Mouse (Mus musculus) mammary gland, adult 2 months (tissue): ENCODE measurements around the gene Il34. TPM values are rescaled to one million over a fixed set of nuclear protein-coding genes. Genes with fewer than 3 reads are reported as not detected.

Source experiments
- polyA plus RNA-seq: library from polyadenylated mRNA; depleted of rRNA; stranded (reverse); fragments of >200 nt; gene quantifications from 2 replicates; pipeline ENCODE4 v1.2.3, GENCODE M21; 2012; ENCODE audit warnings: low replicate concordance; rRNA removed

Gene Il34
- polyA plus RNA-seq: 51.8 and 58.0 TPM in 2 replicates

GRCm38 (mm10) chr8:110805669-110806068, at the start of gene Il34:
Gene Il34 (minus strand): TSS chr8:110805924.

GRCm38 (mm10) chr8:110846405-110847170, 40.9 kb upstream of the Il34 start, which contains the start of the genes Cog4 and Sf3b3:
Gene Cog4 (plus strand): TSS chr8:110846600.
Gene Sf3b3 (minus strand): TSS chr8:110846787.

GRCm38 (mm10) chr8:110720685-110721598, 84.8 kb downstream of the Il34 start, which contains the start of gene Mtss1l:
Gene Mtss1l (plus strand): TSS chr8:110721476.

Other genes with a start within 250 kb of the Il34 start
- 61.3 and 63.6 TPM in 2 replicates for gene Vac14, start 187.3 kb downstream of the Il34 start, polyA plus RNA-seq
- 54.9 and 77.1 TPM in 2 replicates for gene Mtss1l, start 84.4 kb downstream of the Il34 start, polyA plus RNA-seq
- 28.8 and 48.9 TPM in 2 replicates for gene Cog4, start 40.7 kb upstream of the Il34 start, polyA plus RNA-seq
- 25.8 and 42.1 TPM in 2 replicates for gene Sf3b3, start 40.9 kb upstream of the Il34 start, polyA plus RNA-seq
- gene Fuk, start 96.6 kb upstream of the Il34 start, polyA plus RNA-seq: 14.6 and 19.3 TPM in 2 replicates
- 38.9 and 60.7 TPM in 2 replicates for gene St3gal2, start 114.0 kb upstream of the Il34 start, polyA plus RNA-seq
- gene Ddx19a, start 191.9 kb upstream of the Il34 start, polyA plus RNA-seq: 18.5 and 41.3 TPM in 2 replicates
- gene Ddx19b, start 225.8 kb upstream of the Il34 start, polyA plus RNA-seq: 1.8 and 4.3 TPM in 2 replicates
- gene Aars, start 227.2 kb upstream of the Il34 start, polyA plus RNA-seq: 24.1 and 26.0 TPM in 2 replicates